Mouse (Mus musculus): ENCODE results near the gene Adamtsl2.

The Adamtsl2 gene

GRCm38 (mm10) chr2:27075485-27075884, 3.7 kb upstream of the Adamtsl2 start:
- DNase-seq (ENCODE audit: low spot score), result no peak

- no peak for DNase-seq (ENCODE audit: low spot score)
These were observed 1.4 kb upstream of the Adamtsl2 start for GRCm38 (mm10) chr2:27077655-27078244.

- DNase-seq (ENCODE audit: low spot score), result no peak
These were observed 867 bp upstream of the Adamtsl2 start for GRCm38 (mm10) chr2:27078312-27078711.

- DNase-seq (ENCODE audit: low spot score), result no peak
These were observed 470 bp downstream of the Adamtsl2 start for GRCm38 (mm10) chr2:27079649-27080048.

- DNase-seq (ENCODE audit: low spot score), result no peak
These were observed 4.7 kb downstream of the Adamtsl2 start for GRCm38 (mm10) chr2:27083761-27084475.

GRCm38 (mm10) chr2:27084963-27085362, 5.8 kb downstream of the Adamtsl2 start:
- no peak for DNase-seq (ENCODE audit: low spot score)

GRCm38 (mm10) chr2:27085801-27086200, 6.6 kb downstream of the Adamtsl2 start:
- DNase-seq (ENCODE audit: low spot score), result no peak

GRCm38 (mm10) chr2:27086483-27087010, 7.4 kb downstream of the Adamtsl2 start:
- no peak for DNase-seq (ENCODE audit: low spot score)

- no peak for DNase-seq (ENCODE audit: low spot score)
These were observed 8.4 kb downstream of the Adamtsl2 start for GRCm38 (mm10) chr2:27087581-27087980.

- DNase-seq (ENCODE audit: low spot score), result no peak
These were observed 9.0 kb downstream of the Adamtsl2 start for GRCm38 (mm10) chr2:27088071-27088644.

- no peak for DNase-seq (ENCODE audit: low spot score)
These were observed 9.5 kb downstream of the Adamtsl2 start for GRCm38 (mm10) chr2:27088700-27089099.

- no peak for DNase-seq (ENCODE audit: low spot score)
These were observed 10.1 kb downstream of the Adamtsl2 start for GRCm38 (mm10) chr2:27089238-27089637.

GRCm38 (mm10) chr2:27095178-27095577, 16.0 kb downstream of the Adamtsl2 start:
- no peak for DNase-seq (ENCODE audit: low spot score)

- no peak for DNase-seq (ENCODE audit: low spot score)
These were observed 17.3 kb downstream of the Adamtsl2 start for GRCm38 (mm10) chr2:27096341-27096981.

GRCm38 (mm10) chr2:27097241-27097656, 18.1 kb downstream of the Adamtsl2 start:
- no peak for DNase-seq (ENCODE audit: low spot score)

- no peak for DNase-seq (ENCODE audit: low spot score)
These were observed 18.6 kb downstream of the Adamtsl2 start for GRCm38 (mm10) chr2:27097776-27098175.

- DNase-seq (ENCODE audit: low spot score), result no peak
These were observed 24.4 kb downstream of the Adamtsl2 start for GRCm38 (mm10) chr2:27103554-27103953.

GRCm38 (mm10) chr2:27106816-27107215, 27.6 kb downstream of the Adamtsl2 start:
- no peak for DNase-seq (ENCODE audit: low spot score)

GRCm38 (mm10) chr2:27108144-27108543, 29.0 kb downstream of the Adamtsl2 start:
- DNase-seq (ENCODE audit: low spot score), result no peak

- DNase-seq (ENCODE audit: low spot score), result no peak
These were observed 29.9 kb downstream of the Adamtsl2 start for GRCm38 (mm10) chr2:27109052-27109451.

GRCm38 (mm10) chr2:27112585-27112984, 33.4 kb downstream of the Adamtsl2 start:
- no peak for DNase-seq (ENCODE audit: low spot score)

- DNase-seq (ENCODE audit: low spot score), result no peak
These were observed 35.0 kb downstream of the Adamtsl2 start for GRCm38 (mm10) chr2:27114169-27114568.

GRCm38 (mm10) chr2:27118452-27118851, 39.3 kb downstream of the Adamtsl2 start:
- no peak for DNase-seq (ENCODE audit: low spot score)

Measured in urinary bladder, postnatal 10 days (tissue).